Mouse (Mus musculus): ENCODE data around the gene Slc7a11. TPM values are rescaled to one million over a fixed set of nuclear protein-coding genes. Genes with fewer than 3 reads are reported as not detected.

Gene Slc7a11
- polyA plus RNA-seq, 1 experiment from 2014 or later: 0.16 TPM

- no peak overlapping the region for H3K27ac ChIP-seq (ENCODE audit: low read length)
- H3K4me2 ChIP-seq (ENCODE audit: low read depth, low read length): no peak overlapping the region
- 95% methylated on average over 2 of the region's 2 CpGs for WGBS
- no peaks in the 10 kb centered on the region for H3K36me3 ChIP-seq (ENCODE audit: control insufficient read depth, insufficient read depth, low read length)
- no peaks in the 10 kb centered on the region for H3K4me1 ChIP-seq (replicated peaks; ENCODE audit: control insufficient read depth, insufficient read depth, low read length)
- no peak overlapping the region for H3K9ac ChIP-seq (ENCODE audit: low read length)
- H3K9me3 ChIP-seq (ENCODE audit: control insufficient read depth, low read length): no peaks in the 10 kb centered on the region
- ATAC-seq (ENCODE audit: low read depth): no peak
- H3K27me3 ChIP-seq (ENCODE audit: control insufficient read depth, insufficient read depth, low read depth, low read length): no peaks in the 10 kb centered on the region
- H3K4me3 ChIP-seq (ENCODE audit: low read length): no peak overlapping the region
Observed at GRCm38 (mm10) chr3:49960581-49960980, 482.8 kb downstream of the Slc7a11 start.

DNA sequence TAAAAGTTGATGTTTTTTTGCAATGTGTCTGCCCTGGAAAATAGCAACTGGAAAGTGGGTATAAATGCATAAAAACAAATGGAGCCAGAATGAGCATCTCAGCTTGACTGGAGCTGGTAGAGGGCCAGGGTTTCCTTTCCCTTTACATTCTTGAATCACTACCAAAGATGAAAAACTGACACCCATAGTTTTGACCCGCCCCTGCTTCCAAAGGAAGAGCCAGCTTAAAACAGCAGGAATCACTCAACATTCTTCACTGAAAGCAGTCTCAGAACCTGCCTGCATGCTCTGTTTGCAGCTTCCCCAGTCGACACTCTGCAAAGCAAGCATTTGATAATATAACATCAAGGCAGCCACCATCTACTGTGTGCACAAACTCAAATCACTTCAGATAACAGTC, 496.6 kb downstream of the Slc7a11 start:
- no peaks in the 10 kb centered on the region for H3K27me3 ChIP-seq (ENCODE audit: control insufficient read depth, insufficient read depth, low read depth, low read length)
- ATAC-seq (ENCODE audit: low read depth): peak; percentile 89
- no peak overlapping the region for H3K4me3 ChIP-seq (ENCODE audit: low read length)
- 0 out of 2 replicates have a peak overlapping the region, but pooled peaks have one; percentile 49 for H3K27ac ChIP-seq (ENCODE audit: low read length)
- H3K9ac ChIP-seq (ENCODE audit: low read length): no peak overlapping the region
- H3K4me2 ChIP-seq (ENCODE audit: low read depth, low read length): no peak overlapping the region
- peaks cover 5% of the 10 kb centered on the region; the same call in 1 of the 2 replicates for H3K4me1 ChIP-seq (replicated peaks; ENCODE audit: control insufficient read depth, insufficient read depth, low read length)
- H3K36me3 ChIP-seq (ENCODE audit: control insufficient read depth, insufficient read depth, low read length): no peaks in the 10 kb centered on the region
- H3K9me3 ChIP-seq (ENCODE audit: control insufficient read depth, low read length): no peaks in the 10 kb centered on the region
- WGBS: 14% methylated on average over 2 of the region's 2 CpGs

DNA sequence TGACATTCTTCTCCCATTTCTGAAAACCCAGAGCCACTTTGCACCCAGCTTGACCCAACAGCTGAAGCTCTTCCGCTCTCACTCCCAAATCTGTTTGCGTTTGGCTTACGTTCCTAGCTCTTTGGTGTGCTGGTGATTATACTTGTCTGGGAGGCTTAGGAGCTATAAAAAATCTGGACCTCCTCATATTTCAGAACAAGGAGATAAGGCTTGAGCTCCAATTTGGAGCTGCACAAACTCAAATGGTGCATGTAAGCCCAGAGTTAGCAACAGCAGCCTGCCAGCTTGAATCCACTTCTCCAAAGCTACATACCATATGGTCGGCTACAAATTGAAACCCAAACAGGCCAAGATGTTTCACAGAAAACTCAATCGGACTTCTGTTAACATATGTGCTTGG, 498.6 kb downstream of the Slc7a11 start:
- Histone ChIP-seq H3K27me3 (ENCODE audit: control insufficient read depth, insufficient read depth, low read depth, low read length) (no peaks in the 10 kb centered on the region), H3K4me2 (ENCODE audit: low read depth, low read length) (no peak overlapping the region), H3K9me3 (ENCODE audit: control insufficient read depth, low read length) (no peaks in the 10 kb centered on the region), H3K9ac (ENCODE audit: low read length) (no peak overlapping the region), H3K27ac (ENCODE audit: low read length) (no peak overlapping the region), H3K4me1 (replicated peaks; ENCODE audit: control insufficient read depth, insufficient read depth, low read length) (peaks cover 5% of the 10 kb centered on the region; the same call in 1 of the 2 replicates), H3K4me3 (ENCODE audit: low read length) (no peak overlapping the region), H3K36me3 (ENCODE audit: control insufficient read depth, insufficient read depth, low read length) (no peaks in the 10 kb centered on the region)
- ATAC-seq (ENCODE audit: low read depth): peak; percentile 93
- 28% methylated on average over 5 of the region's 5 CpGs for WGBS

DNA sequence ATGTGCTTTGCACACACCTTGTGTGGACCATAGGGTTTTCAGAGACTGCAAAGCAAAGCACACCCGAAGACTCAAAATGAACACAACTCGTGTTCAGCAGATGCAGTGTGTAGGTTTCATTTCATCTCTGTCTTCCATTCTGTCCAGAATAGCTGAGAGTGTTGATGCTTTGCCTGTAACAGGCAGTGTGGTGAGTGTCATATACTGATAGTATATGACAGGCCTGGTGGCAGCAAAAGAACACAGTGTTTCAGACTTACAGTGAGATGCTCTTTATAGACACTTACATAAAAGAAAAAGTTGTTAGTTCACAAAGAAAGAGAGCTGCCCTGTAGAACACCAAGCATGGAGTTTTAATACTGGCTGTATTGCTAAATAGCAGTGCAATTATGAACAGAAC, 505.8 kb downstream of the Slc7a11 start:
- Histone ChIP-seq H3K9me3 (ENCODE audit: control insufficient read depth, low read length) (no peaks in the 10 kb centered on the region), H3K9ac (ENCODE audit: low read length) (no peak overlapping the region), H3K4me1 (replicated peaks; ENCODE audit: control insufficient read depth, insufficient read depth, low read length) (no peaks in the 10 kb centered on the region), H3K36me3 (ENCODE audit: control insufficient read depth, insufficient read depth, low read length) (no peaks in the 10 kb centered on the region), H3K27me3 (ENCODE audit: control insufficient read depth, insufficient read depth, low read depth, low read length) (no peaks in the 10 kb centered on the region), H3K4me2 (ENCODE audit: low read depth, low read length) (no peak overlapping the region), H3K27ac (ENCODE audit: low read length) (no peak overlapping the region), H3K4me3 (ENCODE audit: low read length) (no peak overlapping the region)
- no peak for ATAC-seq (ENCODE audit: low read depth)
- WGBS: 54% methylated on average over 2 of the region's 2 CpGs

DNA sequence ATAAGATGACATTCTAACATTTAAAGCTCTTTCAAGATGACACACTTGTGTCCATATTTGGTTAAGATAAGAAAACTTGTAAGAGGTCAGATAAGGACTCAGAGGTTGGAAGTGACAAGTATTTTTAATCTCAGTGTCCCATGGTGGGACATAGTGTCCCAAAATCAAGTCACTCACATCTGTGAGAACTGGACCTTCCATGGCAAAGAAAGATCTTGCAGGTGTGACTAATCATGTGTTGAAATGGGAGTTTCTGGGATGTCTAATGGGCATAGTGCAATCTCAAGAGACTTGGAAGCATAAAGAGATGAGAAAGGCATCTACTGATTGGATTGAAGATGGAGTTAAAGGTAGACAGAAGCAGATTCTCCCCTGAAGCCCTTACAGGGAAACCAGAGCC, 513.9 kb downstream of the Slc7a11 start:
- Histone ChIP-seq H3K4me2 (ENCODE audit: low read depth, low read length) (no peak overlapping the region), H3K27me3 (ENCODE audit: control insufficient read depth, insufficient read depth, low read depth, low read length) (no peaks in the 10 kb centered on the region), H3K4me3 (ENCODE audit: low read length) (no peak overlapping the region), H3K4me1 (replicated peaks; ENCODE audit: control insufficient read depth, insufficient read depth, low read length) (no peaks in the 10 kb centered on the region), H3K9me3 (ENCODE audit: control insufficient read depth, low read length) (no peaks in the 10 kb centered on the region), H3K36me3 (ENCODE audit: control insufficient read depth, insufficient read depth, low read length) (no peaks in the 10 kb centered on the region), H3K27ac (ENCODE audit: low read length) (no peak overlapping the region), H3K9ac (ENCODE audit: low read length) (no peak overlapping the region)
- ATAC-seq (ENCODE audit: low read depth): no peak

GRCm38 (mm10) chr3:49928509-49929263, 514.7 kb downstream of the Slc7a11 start:
- H3K9me3 ChIP-seq (ENCODE audit: control insufficient read depth, low read length): no peaks in the 10 kb centered on the region
- H3K4me1 ChIP-seq (replicated peaks; ENCODE audit: control insufficient read depth, insufficient read depth, low read length): no peaks in the 10 kb centered on the region
- no peak overlapping the region for H3K4me2 ChIP-seq (ENCODE audit: low read depth, low read length)
- no peak overlapping the region for H3K4me3 ChIP-seq (ENCODE audit: low read length)
- 35% methylated on average over 4 of the region's 4 CpGs for WGBS
- H3K36me3 ChIP-seq (ENCODE audit: control insufficient read depth, insufficient read depth, low read length): no peaks in the 10 kb centered on the region
- no peak overlapping the region for H3K9ac ChIP-seq (ENCODE audit: low read length)
- no peaks in the 10 kb centered on the region for H3K27me3 ChIP-seq (ENCODE audit: control insufficient read depth, insufficient read depth, low read depth, low read length)
- ATAC-seq (ENCODE audit: low read depth): no peak
- no peak overlapping the region for H3K27ac ChIP-seq (ENCODE audit: low read length)

DNA sequence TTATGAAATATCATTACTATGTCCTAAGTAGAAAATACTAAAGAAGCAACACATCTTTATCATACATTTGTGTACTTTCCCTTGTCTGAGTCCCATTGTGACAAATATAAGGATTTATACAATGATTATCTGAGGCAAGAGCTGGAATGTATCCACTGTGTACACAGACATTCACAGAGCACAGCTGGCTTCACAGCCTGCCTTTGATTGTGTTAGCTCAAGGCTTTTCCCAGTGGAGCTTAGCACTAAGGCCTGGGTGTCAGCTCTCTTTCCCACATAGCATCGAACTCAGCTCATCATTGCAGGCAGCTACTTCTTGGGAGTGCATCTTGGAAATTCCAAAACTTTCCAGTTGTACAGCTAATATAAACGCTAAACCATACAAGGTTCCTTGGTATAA, 529.5 kb downstream of the Slc7a11 start:
- Histone ChIP-seq H3K9ac (ENCODE audit: low read length) (no peak overlapping the region), H3K36me3 (ENCODE audit: control insufficient read depth, insufficient read depth, low read length) (no peaks in the 10 kb centered on the region), H3K9me3 (ENCODE audit: control insufficient read depth, low read length) (no peaks in the 10 kb centered on the region), H3K4me3 (ENCODE audit: low read length) (no peak overlapping the region), H3K4me1 (replicated peaks; ENCODE audit: control insufficient read depth, insufficient read depth, low read length) (no peaks in the 10 kb centered on the region), H3K27ac (ENCODE audit: low read length) (0 out of 2 replicates have a peak overlapping the region, but pooled peaks have one; percentile 33), H3K4me2 (ENCODE audit: low read depth, low read length) (no peak overlapping the region), H3K27me3 (ENCODE audit: control insufficient read depth, insufficient read depth, low read depth, low read length) (no peaks in the 10 kb centered on the region)
- 38% methylated on average over 2 of the region's 2 CpGs for WGBS
- ATAC-seq (ENCODE audit: low read depth): peak; percentile 81

DNA sequence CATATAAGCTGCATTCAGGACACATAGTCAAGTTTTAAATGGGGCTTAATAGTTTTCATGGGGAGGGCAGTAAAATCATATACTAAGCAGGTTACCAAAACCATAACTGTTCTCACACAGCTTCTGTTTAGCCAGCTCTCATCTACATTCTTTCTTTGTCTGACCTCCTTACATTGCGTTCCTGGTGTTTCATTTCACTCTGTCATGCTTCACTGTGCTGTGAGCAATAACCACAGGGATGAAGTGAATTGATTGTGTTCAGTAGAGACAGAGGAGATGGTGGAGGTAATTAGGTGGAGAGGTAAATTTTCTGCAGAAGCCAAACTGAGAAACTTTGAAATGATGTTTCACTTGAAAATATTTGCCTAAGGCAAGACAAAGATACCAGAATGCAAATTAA, 532.5 kb downstream of the Slc7a11 start:
- Histone ChIP-seq H3K27me3 (ENCODE audit: control insufficient read depth, insufficient read depth, low read depth, low read length) (no peaks in the 10 kb centered on the region), H3K4me1 (replicated peaks; ENCODE audit: control insufficient read depth, insufficient read depth, low read length) (no peaks in the 10 kb centered on the region; the same call in 1 of the 2 replicates), H3K36me3 (ENCODE audit: control insufficient read depth, insufficient read depth, low read length) (no peaks in the 10 kb centered on the region), H3K9ac (ENCODE audit: low read length) (no peak overlapping the region), H3K4me2 (ENCODE audit: low read depth, low read length) (no peak overlapping the region), H3K9me3 (ENCODE audit: control insufficient read depth, low read length) (no peaks in the 10 kb centered on the region), H3K27ac (ENCODE audit: low read length) (no peak overlapping the region), H3K4me3 (ENCODE audit: low read length) (no peak overlapping the region)
- WGBS: 66% methylated on average over 1 of the region's 1 CpGs
- no peak for ATAC-seq (ENCODE audit: low read depth)

DNA sequence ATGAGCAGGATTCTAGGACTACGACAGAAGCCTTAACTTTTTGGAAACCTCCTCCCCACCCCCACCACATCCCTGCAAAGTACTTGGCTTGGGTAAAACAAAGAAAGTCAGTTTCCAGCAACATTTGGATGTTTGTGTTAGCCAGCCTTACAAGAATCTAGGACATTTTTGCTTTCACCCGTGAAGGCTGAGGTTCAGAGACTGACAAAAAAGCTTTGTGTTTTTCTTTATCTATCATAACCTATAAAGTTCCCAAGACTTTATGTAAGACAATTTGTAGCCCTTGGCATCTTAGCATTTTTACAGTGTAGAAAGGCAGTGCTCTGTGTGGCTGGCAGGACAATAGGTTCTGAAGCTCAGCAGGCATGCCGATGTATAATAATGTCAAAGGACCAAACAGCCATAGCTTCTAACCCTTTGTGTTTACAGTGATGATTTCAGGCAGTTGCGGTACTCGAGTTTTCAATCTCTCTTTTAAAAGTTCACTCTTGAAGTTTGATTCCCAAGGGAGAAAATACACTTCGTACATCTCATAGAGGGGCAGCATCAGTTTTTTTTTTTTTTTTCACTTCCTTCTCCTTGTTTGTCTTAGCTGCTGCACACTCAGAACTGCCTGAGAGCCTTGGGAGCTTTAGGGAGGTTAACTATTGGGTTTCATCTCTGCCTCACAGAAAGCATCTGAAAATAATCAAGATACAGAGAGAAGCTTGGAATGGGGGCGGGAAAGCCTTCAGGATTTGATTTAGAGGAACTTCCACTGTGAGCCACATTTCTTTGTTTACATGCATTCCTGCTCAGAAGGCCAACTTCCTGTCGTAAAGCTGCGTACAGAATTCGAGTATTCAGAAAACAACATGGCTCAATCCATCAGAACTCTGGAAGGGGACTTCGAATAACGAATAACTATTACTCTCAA, 534.7 kb downstream of the Slc7a11 start:
- peak; percentile 66 for ATAC-seq (ENCODE audit: low read depth)
- H3K4me2 ChIP-seq (ENCODE audit: low read depth, low read length): no peak overlapping the region
- no peak overlapping the region for H3K4me3 ChIP-seq (ENCODE audit: low read length)
- no peak overlapping the region for H3K9ac ChIP-seq (ENCODE audit: low read length)
- H3K36me3 ChIP-seq (ENCODE audit: control insufficient read depth, insufficient read depth, low read length): no peaks in the 10 kb centered on the region
- WGBS: 28% methylated on average over 12 of the region's 12 CpGs
- peak overlapping the region; percentile 64 for H3K27ac ChIP-seq (ENCODE audit: low read length)
- H3K4me1 ChIP-seq (replicated peaks; ENCODE audit: control insufficient read depth, insufficient read depth, low read length): no peaks in the 10 kb centered on the region; the same call in 1 of the 2 replicates
- no peaks in the 10 kb centered on the region for H3K27me3 ChIP-seq (ENCODE audit: control insufficient read depth, insufficient read depth, low read depth, low read length)
- H3K9me3 ChIP-seq (ENCODE audit: control insufficient read depth, low read length): no peaks in the 10 kb centered on the region
